Mouse (Mus musculus): ENCODE data around the gene Zbtb1.
"Not testable (repeated sequence)": the region's sequence is repeated elsewhere in the genome, so short reads cannot be mapped to it uniquely, and the experiment has no call there.

The Zbtb1 gene

DNA sequence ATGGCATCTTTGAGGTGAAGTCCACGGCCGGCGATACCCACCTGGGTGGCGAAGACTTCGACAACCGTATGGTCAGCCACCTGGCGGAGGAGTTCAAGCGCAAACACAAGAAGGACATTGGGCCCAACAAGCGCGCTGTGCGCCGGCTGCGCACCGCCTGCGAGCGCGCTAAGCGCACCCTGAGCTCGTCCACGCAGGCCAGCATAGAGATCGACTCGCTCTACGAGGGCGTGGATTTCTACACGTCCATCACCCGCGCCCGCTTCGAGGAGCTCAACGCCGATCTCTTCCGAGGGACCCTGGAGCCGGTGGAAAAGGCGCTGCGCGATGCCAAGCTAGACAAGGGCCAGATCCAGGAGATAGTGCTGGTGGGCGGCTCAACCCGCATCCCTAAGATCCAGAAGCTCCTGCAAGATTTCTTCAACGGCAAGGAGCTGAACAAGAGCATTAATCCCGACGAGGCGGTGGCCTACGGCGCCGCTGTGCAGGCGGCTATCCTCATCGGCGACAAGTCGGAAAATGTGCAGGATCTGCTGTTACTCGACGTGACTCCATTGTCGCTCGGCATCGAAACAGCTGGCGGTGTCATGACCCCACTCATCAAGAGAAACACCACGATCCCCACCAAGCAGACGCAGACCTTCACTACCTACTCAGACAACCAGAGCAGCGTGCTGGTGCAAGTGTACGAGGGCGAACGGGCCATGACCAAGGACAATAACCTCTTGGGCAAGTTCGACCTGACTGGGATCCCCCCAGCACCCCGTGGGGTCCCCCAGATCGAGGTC is 35.3 kb downstream of the Zbtb1 start:
- DNase-seq, result peak; percentile 30

DNA sequence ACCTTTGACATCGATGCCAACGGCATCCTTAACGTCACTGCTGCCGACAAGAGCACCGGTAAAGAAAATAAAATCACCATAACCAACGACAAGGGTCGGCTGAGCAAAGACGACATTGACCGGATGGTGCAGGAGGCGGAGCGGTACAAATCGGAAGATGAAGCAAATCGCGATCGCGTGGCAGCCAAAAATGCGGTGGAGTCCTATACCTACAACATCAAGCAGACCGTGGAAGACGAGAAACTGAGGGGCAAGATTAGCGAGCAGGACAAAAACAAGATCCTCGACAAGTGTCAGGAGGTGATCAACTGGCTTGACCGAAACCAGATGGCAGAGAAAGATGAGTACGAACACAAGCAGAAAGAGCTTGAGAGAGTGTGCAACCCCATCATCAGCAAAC is 35.9 kb downstream of the Zbtb1 start:
- no peak for DNase-seq

DNA sequence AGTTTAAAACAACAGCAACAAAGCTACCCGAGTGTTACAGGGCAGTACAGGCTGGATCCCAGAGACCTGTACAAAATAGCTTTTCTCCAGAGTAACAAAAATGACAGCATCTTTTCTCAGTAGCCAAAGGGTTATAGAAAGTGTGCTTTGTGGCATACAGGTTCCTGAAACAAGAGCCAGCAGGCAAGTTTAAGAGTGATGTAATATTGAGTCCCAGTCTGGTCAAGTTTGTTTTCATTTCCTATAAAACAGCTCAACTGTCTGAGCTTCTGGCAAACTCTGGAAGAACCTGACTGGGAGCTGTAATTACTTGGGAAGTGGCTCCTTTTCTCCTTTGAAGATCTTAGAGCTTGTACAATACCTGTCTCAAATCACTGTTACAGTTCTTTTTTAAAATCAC is 37.1 kb downstream of the Zbtb1 start:
- DNase-seq, result no peak

DNA sequence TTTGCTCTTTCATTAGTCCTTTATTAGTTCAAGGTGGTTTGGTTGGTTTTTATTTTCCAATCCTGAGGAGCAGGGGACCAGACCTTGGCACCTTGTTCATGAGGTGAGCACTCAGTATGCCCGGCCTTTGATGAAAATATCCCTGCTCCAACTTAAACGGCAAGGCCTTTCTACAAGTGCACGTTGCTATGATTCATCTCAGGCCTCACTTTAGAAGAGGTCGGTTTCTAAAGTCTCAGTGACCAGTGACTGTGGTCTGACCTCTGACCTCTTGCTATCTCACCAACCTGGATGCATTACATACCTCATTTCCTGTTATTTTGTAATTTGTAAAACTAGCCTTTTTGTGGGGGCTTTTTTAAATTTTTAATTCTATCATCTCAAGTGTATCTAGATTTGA is 39.1 kb downstream of the Zbtb1 start:
- no peak for DNase-seq

DNA sequence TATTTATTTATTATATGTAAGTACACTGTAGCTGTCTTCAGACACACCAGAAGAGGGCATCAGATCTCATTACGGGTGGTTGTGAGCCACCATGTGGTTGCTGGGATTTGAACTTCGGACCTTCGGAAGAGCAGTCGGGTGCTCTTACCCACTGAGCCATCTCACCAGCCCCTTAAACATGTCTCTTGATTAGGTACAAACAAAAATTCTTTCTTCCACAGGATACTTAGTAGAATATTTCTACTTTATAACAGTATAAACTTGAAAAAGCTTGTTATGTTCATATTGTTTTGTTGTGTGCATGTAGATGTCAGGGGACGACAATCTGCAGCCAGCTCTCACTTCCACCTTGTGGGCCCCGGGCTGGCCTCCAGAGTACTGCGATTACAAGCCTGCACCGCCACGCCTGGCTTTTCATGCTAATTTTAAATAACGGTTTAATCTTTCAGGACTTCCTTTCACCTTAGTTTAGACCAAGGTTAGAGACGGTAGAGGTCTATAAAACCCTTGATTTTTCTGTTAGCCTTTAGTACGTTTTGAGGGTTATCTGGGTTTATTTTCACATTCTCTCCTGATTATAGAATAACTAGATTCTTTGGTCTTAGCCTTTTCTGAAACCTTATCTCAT is 45.4 kb downstream of the Zbtb1 start:
- DNase-seq, result no peak

DNA sequence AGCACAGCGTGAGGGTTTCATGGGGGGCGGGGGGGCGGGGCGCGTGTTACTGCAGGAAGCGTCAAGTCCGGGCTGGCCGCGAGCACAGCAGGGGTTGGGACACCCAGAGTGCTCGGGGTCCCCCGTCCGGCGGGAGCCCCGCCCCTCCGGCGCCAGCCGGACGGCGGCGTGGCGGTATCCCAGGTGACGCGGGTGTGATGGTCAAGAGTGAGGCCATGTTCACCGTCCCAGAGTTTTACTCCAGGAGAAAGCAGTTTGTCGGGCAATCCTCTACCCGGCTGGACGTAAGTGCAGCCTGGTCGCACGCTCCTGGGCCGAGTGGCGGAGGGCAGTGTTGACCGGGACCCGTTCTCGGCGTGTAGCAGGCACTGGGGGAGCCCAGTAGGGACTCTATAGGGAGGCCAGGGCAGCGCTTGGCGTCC is 47.4 kb downstream of the Zbtb1 start, which contains the start of gene Ppp1r36:
Gene Ppp1r36 (plus strand): TSS at position 106 of the 422 bp plus-strand sequence.
- no peak for DNase-seq

DNA sequence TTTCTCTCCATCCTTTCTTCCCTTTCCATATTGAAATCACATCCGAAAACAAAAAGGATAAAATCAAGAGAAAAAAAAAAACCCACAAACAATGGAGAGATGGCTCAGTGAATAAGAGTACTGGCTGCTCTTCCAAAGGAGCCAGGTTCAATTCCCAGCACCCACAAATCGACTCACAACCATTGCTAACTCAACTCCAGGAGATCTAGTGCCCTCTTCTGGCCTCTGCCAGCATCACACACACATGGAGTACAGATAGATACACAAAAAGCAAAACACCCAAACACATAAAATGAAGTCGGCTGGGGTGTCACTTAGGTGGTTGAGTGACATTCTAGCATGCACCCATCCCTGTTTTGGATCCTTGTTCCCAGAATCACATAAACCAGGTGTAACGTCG is 48.3 kb downstream of the Zbtb1 start:
- no peak for DNase-seq

DNA sequence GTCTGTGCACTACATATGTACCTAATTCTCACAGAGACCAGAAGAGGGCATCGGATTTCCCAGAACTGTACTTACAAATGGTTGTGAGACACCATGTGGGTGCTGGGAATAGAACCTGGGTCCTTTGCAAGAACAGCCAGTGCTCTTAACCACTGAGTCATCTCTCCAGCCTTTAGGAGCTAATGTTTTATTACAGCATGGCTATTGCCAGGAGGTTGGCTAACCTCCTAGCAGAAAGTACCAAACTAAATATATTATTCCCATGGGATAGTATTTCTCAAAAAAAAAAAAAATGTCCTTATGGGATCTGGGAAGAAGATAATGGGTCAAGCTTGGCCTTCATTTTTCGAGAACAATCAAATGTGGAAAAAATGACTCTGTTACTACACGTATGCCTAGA is 55.2 kb downstream of the Zbtb1 start:
- no peak for DNase-seq

DNA sequence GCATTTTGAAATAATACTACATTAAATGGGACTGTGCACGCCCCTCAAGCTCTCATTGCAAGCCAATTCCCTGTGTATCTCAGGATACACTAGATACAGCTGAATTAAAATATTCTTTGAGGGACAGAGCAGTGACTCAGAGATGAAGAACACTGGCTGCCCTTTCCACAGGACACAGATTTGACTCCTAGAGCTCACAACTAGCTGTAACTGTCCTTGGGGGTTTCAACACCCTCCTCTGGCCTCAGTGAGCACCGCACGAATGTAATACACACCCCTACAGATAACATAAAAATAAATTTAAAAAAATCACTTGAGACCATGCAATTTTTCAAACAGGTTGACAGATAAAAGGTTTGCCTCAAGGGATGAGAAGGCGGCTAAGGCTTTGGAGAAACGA is 57.5 kb downstream of the Zbtb1 start:
- no peak for DNase-seq

DNA sequence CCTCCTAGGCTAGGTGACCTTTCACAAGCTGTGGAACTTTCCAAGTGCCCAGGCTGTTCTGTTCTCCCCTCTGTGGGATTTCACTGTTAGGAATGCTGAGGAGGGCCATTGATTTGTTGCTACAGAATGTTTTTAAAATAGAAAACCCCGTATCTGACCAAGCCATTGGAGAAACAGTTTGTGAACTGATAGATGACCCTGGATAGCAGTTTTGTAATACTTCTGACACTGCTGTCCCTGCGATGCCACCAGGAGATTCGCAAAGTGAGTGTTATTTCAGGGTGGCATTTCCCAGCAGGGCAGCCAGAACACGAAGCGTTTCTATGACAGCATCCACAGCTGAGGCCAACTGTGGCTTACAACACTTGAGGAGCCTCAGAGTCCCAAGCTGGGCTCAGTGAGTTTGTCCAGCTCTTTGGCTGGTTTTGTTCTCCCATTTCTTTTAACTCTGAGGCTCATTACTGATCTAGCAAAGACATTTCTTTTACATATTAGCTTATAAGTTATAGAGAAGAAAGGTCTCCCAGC is 60.9 kb downstream of the Zbtb1 start:
- no peak for DNase-seq

DNA sequence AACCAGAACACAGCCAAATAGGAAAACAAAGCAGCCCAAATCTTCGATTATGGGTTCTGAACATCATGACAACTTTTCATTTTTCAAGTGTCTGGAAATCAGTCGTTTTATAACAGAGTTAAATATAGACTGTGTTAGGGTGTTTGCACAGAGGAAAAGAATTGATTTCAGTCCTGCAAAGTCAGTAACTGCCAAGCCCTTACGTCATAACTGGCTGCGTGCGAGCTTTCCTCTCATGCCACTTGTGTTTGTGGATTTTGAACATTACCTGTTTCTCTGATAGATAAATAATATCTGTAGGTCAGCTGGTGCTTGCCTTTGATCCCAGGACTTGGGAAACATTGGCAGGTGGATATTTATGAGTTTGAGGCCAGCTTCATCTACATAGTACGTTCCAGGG is 61.4 kb downstream of the Zbtb1 start:
- DNase-seq, result no peak

DNA sequence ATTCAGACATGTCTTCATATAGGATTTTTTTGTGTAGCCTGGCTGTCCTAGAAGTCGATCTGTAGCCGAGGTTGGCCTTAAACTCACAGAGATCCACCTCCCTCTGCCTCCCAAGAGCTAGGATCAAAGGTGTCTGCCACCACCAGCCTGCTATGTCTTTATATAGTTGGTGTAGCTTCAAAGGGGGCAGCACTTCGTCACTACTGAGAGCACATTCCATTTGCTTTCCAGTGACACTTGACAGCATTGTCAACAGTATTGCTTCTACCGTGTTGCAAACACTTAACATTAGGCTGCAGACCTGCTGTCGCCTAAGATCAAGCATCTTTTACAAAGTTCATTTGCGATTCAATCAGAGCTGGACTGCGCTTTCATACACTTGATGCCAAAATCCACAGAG is 64.0 kb downstream of the Zbtb1 start:
- no peak for DNase-seq

DNA sequence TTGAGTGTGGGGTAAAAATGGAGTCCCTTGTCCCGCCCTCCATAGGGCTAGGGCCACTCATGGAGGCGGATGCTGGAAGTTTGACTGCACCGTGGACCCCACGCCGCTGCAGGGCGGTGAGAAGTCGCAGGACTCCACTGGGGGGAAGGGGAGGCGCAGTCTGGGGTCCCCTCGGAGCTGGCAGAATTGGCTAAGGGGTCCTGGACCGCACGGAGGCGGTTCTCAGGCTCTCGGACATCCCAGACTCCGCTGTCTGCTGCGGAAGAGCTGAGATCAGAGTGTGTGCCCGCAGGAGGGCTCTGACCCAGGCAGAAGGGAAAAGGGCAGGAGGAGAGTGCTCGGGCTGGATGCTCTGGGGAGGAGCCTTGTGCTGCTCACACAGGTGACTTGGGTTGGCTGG is 65.0 kb downstream of the Zbtb1 start:
- no peak for DNase-seq

DNA sequence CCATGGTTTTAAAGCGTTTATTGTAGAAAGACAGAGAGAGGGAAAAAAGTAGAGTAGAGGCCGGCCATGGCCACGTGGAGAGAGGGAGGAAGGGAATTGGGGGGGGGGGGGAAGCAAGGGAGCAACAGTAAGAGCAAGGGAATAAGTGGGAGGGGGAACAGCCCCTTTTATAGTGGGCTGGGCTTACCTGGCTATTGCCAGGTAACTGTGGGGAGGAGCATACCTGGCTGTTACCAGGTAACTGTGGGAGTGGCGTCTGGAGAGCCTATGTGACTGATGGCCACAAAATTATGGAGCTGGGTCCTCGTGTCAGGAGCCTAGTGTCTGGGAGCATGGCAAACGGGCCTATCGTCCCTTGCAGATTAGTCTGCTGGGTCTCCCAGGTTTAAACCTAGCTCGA is 65.5 kb downstream of the Zbtb1 start:
- no peak for DNase-seq

DNA sequence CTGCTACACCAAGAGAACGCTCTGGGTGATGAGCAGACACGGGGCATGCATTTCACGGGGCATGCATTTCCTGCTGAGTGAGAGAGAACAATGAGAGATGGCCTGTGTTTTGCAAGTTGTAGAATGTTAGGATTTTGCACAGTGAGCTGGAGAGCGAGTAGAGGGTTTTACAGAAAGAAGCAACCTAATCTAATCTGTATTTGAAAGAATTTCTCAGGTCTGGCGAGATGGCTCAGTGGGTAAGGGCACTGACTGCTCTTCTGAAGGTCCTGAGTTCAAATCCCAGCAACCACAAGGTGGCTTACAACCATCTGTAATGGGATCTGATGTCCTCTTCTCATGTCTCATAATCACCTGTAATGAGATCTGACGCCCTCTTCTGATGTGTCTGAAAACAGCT is 73.4 kb downstream of the Zbtb1 start:
- DNase-seq, result not testable (repeated sequence)

DNA sequence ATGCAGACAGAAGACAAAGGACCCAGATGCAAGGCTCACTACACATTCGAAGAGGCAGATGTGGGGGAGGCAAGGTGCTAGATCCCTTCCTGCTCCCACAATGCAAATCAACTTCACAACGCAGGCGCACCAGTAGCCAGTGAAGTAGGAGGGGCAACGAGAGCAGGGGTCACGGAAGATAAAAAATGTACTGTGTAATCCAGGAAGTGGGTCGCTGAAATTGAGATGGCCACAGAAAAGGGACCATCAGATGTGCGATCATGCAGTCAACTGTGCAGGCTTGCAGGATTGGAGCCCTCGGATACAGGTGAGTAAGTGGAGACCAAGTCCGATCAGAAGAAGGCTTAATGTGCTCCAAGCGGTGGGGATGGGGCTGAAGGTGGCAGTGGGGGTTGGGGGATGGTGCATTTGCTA is 74.3 kb downstream of the Zbtb1 start:
- DNase-seq, result no peak

DNA sequence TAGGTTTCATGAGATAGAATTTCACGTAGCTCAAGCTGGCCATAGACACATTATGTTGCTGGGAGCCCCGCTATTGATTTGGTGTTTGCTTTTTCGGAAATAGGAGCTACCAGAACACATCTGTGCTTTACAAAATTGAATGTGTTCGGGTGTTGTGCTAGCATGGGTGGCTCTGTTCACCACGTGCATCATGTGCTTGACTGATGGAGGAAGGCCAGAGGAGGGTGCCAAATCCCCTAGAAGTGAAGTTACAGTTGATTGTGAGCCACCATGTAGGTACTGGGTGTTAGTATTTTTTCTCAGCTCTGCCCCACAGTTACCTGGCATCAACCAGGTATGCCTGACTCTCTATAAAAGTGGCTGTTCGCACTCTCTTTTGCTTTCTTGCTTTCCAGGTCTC is 74.8 kb downstream of the Zbtb1 start:
- DNase-seq, result no peak

DNA sequence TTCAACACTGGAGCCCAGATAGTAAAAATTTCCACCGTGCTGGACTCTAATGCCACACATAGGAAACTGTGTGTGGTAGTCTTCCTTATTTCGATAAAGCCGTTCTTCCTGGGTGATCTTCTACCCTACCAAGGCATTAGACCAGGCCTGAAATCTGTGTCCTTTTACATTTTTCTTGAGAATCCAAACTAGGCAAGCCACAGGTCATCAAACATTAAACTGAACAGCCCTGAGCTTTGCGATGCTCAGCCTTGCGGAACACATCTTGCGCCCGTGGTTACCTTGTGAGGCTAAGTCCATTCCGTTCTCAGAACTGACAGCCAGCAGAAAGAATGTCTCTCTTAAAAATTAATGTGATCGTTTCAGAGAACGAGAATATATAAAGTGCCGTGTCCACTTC is 76.1 kb downstream of the Zbtb1 start:
- DNase-seq, result no peak
